Mouse (Mus musculus) intestine, postnatal 0 days (tissue): ENCODE data around the gene Atic. TPM values are rescaled to one million over a fixed set of nuclear protein-coding genes. Genes with fewer than 3 reads are reported as not detected.

Source experiments
- ATAC-seq: fragments of 200-750 bp; cut with Nextera tagmentation; 2 replicates; pipeline ENCODE4 v1.8.0; 2017; ENCODE audit warnings: mild to moderate bottlenecking, moderate TSS enrichment, moderate library complexity
- H3K27ac ChIP-seq: fragments of 300-500 bp; sonication (generic); 2 replicates; pipeline ENCODE4 v1.5.1; 2014; ENCODE audit warnings: mild to moderate bottlenecking, low read depth, low read length, moderate library complexity
- H3K27me3 ChIP-seq: fragments of 300-500 bp; sonication (generic); replicated peaks from 2 replicates; pipeline ENCODE4 v1.6.1; 2014; ENCODE audit warnings: low read length, mixed read lengths; ENCODE audit not compliant: control insufficient read depth, insufficient read depth
- H3K36me3 ChIP-seq: fragments of 300-500 bp; sonication (generic); 2 replicates; pipeline ENCODE4 v1.6.1; 2014; ENCODE audit warnings: mild to moderate bottlenecking, moderate library complexity; ENCODE audit not compliant: control insufficient read depth, insufficient read depth
- H3K4me1 ChIP-seq: fragments of 300-500 bp; sonication (generic); replicated peaks from 2 replicates; pipeline ENCODE4 v1.6.1; 2014; ENCODE audit warnings: antibody characterized with exemption, low read length, mixed read lengths; ENCODE audit not compliant: control insufficient read depth, insufficient read depth
- H3K4me2 ChIP-seq: fragments of 300-500 bp; sonication (generic); replicated peaks from 2 replicates; pipeline ENCODE4 v1.6.1; 2014; ENCODE audit warnings: low read depth, mild to moderate bottlenecking, moderate library complexity
- H3K4me3 ChIP-seq: fragments of 300-500 bp; sonication (generic); 2 replicates; pipeline ENCODE4 v1.5.1; 2014; ENCODE audit warnings: low read depth, low read length
- H3K9ac ChIP-seq: fragments of 300-500 bp; sonication (generic); 2 replicates; pipeline ENCODE4 v1.6.1; 2014; ENCODE audit warnings: mild to moderate bottlenecking, low read depth, low read length
- H3K9me3 ChIP-seq: fragments of 300-500 bp; sonication (generic); 2 replicates; pipeline ENCODE4 v1.6.1; 2016; ENCODE audit warnings: mixed run types; ENCODE audit not compliant: control insufficient read depth
- CTCF ChIP-seq: sonication (generic); IDR thresholded peaks from 2 replicates; pipeline ENCODE4 v1.5.1; 2016; ENCODE audit warnings: low read depth, mild to moderate bottlenecking, control low read depth, antibody characterized with exemption, moderate library complexity
- WGBS: fragments of 180-500 bp; shearing (Covaris S2); extraction: QIAGEN DNeasy Blood & Tissue Kit; methylation state at CpG from one replicate; pipeline ENCODE4 v1.1.7; 2014; 5-methylcytosine and 5-hydroxymethylcytosine counted together
- polyA plus RNA-seq: library from polyadenylated mRNA; unstranded; fragments of >200 nt; fragmentation: Nextera tagmentation; extraction: Ambion mirVana; gene quantifications from 2 replicates; pipeline ENCODE4 v1.2.1, GENCODE M21; 2015

Gene Atic
- polyA plus RNA-seq, 1 experiment from 2014 or later, result 23.2 TPM

- Histone ChIP-seq H3K4me3 (no peak overlapping the region), H3K36me3 (no peaks in the 10 kb centered on the region), H3K27ac (no peak overlapping the region), H3K4me2 (no peak overlapping the region), H3K9me3 (no peaks in the 10 kb centered on the region), H3K27me3 (no peaks in the 10 kb centered on the region), H3K9ac (no peak overlapping the region), H3K4me1 (no peaks in the 10 kb centered on the region)
- TF ChIP-seq CTCF, result no peak
- no peak for ATAC-seq
- 83% methylated on average over 4 of the region's 4 CpGs for WGBS
Measured at GRCm38 (mm10) chr1:71539641-71540040, 17.3 kb upstream of the Atic start.

- Histone ChIP-seq H3K4me2 (no peak overlapping the region), H3K4me3 (no peak overlapping the region), H3K27ac (no peak overlapping the region), H3K27me3 (no peaks in the 10 kb centered on the region), H3K9me3 (no peaks in the 10 kb centered on the region), H3K4me1 (no peaks in the 10 kb centered on the region), H3K9ac (no peak overlapping the region), H3K36me3 (no peaks in the 10 kb centered on the region)
- TF ChIP-seq CTCF, result no peak
- whole genome bisulfite sequencing, result 77% methylated on average over 3 of the region's 3 CpGs
- no peak for ATAC-seq
Measured at GRCm38 (mm10) chr1:71540437-71540836, 16.5 kb upstream of the Atic start.

- no peaks in the 10 kb centered on the region for H3K9me3 ChIP-seq
- 72% methylated on average over 10 of the region's 10 CpGs for WGBS
- H3K9ac ChIP-seq, result no peak overlapping the region
- H3K27me3 ChIP-seq, result no peaks in the 10 kb centered on the region
- no peaks in the 10 kb centered on the region for H3K36me3 ChIP-seq
- no peaks in the 10 kb centered on the region; the same call in 1 of the 2 replicates for H3K4me1 ChIP-seq
- TF ChIP-seq CTCF, result no peak
- no peak overlapping the region for H3K27ac ChIP-seq
- no peak overlapping the region for H3K4me2 ChIP-seq
- peak; percentile 67 for ATAC-seq
- no peak overlapping the region for H3K4me3 ChIP-seq
Measured at GRCm38 (mm10) chr1:71550626-71551195, 6.2 kb upstream of the Atic start.

- Histone ChIP-seq H3K4me2 (no peak overlapping the region), H3K4me3 (no peak overlapping the region), H3K4me1 (no peaks in the 10 kb centered on the region), H3K27ac (no peak overlapping the region; the same call in 1 of the 2 replicates), H3K9me3 (no peaks in the 10 kb centered on the region), H3K36me3 (peaks cover 43% of the 10 kb centered on the region), H3K27me3 (no peaks in the 10 kb centered on the region), H3K9ac (no peak overlapping the region)
- no peak for TF ChIP-seq CTCF
- ATAC-seq, result no peak
- WGBS, result 97% methylated on average over 4 of the region's 4 CpGs
Measured at GRCm38 (mm10) chr1:71560626-71561025, 3.7 kb downstream of the Atic start.

GRCm38 (mm10) chr1:71564291-71564690 is 7.3 kb downstream of the Atic start:
- peaks cover 77% of the 10 kb centered on the region for H3K36me3 ChIP-seq
- 92% methylated on average over 7 of the region's 7 CpGs for WGBS
- H3K9me3 ChIP-seq, result no peaks in the 10 kb centered on the region
- H3K4me3 ChIP-seq, result no peak overlapping the region
- H3K27ac ChIP-seq, result no peak overlapping the region
- H3K4me1 ChIP-seq, result no peaks in the 10 kb centered on the region
- TF ChIP-seq CTCF, result no peak
- no peak for ATAC-seq
- no peak overlapping the region for H3K9ac ChIP-seq
- H3K4me2 ChIP-seq, result no peak overlapping the region
- H3K27me3 ChIP-seq, result no peaks in the 10 kb centered on the region

GRCm38 (mm10) chr1:71567884-71568605 is 11.1 kb downstream of the Atic start:
- TF ChIP-seq CTCF, result no peak
- ATAC-seq, result no peak
- Histone ChIP-seq H3K4me2 (no peak overlapping the region), H3K9ac (no peak overlapping the region), H3K4me3 (no peak overlapping the region), H3K27ac (no peak overlapping the region), H3K4me1 (no peaks in the 10 kb centered on the region), H3K36me3 (peaks cover 83% of the 10 kb centered on the region), H3K9me3 (no peaks in the 10 kb centered on the region), H3K27me3 (no peaks in the 10 kb centered on the region)
- WGBS, result 80% methylated on average over 16 of the region's 16 CpGs
